Mouse (Mus musculus) adrenal gland, postnatal 14 days (tissue): ENCODE results near the gene Pgpep1l. TPM values are rescaled to one million over a fixed set of nuclear protein-coding genes. Genes with fewer than 3 reads are reported as not detected.
"Not testable (repeated sequence)": the region's sequence is repeated elsewhere in the genome, so short reads cannot be mapped to it uniquely, and the experiment has no call there.

Experiments
- DNase-seq: peaks from one replicate; pipeline ENCODE4 v3.0.0; 2021; ENCODE audit warnings: mixed read lengths
- total RNA-seq: library from RNA; stranded (reverse); gene quantifications from 2 replicates; pipeline ENCODE4 v1.2.3, GENCODE M21; 2021

Pgpep1l gene
- total RNA-seq, 1 experiment from 2014 or later = not detected

- DNase-seq = no peak
Observed at GRCm38 (mm10) chr7:68282304-68283132, 18.5 kb upstream of the Pgpep1l start.

- no peak for DNase-seq
Observed at GRCm38 (mm10) chr7:68281341-68281740, 17.3 kb upstream of the Pgpep1l start.

- DNase-seq = no peak
Observed at GRCm38 (mm10) chr7:68280352-68280869, 16.4 kb upstream of the Pgpep1l start.

- DNase-seq = no peak
Observed at GRCm38 (mm10) chr7:68279481-68279880, 15.4 kb upstream of the Pgpep1l start.

DNA sequence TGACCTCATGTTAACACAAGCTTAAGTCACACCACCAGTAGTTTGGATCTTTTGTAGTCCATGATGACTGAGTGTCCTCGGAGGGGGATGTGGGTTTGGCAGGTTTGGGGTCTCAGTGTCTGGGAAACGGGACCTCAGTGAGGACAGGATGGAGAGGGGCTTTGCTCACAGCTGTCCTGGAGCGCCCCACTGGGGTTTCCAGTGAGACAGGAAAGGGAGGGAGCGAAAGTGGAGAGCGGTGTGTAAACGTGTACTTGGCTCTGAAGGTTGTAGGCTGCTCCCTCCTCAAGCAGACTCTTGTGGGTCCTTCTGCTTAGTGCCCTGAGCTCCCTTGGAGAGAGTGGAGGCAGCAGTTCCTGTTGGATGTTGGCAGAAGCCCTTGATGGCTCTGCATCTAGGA lies 14.9 kb upstream of the Pgpep1l start:
- DNase-seq = no peak

DNA sequence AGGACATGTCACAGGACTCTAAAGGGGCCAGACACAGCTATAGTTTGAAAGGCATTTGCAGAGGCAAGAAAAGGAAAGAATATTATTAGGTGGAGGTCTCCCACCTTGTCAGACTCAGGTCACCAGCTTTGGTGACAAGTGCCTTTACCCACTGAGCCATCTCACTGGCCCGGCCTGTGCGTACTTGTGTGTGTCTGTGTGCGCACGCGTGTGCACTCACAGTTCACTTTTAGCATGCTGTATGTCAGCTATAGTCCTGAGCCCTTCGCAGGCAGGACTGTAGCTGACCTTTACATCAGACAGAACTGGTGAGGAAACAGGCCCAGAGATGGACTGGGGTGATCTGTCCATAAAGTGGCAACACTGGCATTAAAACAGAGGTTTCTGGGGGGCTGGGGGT lies 14.4 kb upstream of the Pgpep1l start:
- DNase-seq = no peak

DNA sequence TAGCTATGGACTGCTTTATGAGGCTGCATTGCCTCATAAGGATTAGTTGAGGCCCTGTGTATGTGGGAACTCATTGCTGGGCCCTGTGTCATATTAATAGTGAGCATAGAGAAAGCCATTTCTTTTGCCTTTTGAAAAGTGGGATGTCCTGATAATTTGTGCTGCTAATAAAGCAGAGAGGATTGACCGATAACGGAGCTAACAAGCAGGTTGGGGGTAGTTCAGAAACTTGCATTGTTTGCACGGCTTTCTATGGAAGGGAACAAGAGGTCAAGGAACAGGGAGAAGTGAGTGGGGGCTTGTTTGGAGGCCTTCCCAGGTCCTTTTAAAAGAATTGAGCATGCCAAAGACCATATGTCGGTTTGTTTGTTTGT lies 13.9 kb upstream of the Pgpep1l start:
- DNase-seq = no peak

- DNase-seq = no peak
Observed at GRCm38 (mm10) chr7:68277054-68277896, 13.2 kb upstream of the Pgpep1l start.

- DNase-seq = peak; percentile 41
Observed at GRCm38 (mm10) chr7:68275838-68276731, 12.1 kb upstream of the Pgpep1l start.

DNA sequence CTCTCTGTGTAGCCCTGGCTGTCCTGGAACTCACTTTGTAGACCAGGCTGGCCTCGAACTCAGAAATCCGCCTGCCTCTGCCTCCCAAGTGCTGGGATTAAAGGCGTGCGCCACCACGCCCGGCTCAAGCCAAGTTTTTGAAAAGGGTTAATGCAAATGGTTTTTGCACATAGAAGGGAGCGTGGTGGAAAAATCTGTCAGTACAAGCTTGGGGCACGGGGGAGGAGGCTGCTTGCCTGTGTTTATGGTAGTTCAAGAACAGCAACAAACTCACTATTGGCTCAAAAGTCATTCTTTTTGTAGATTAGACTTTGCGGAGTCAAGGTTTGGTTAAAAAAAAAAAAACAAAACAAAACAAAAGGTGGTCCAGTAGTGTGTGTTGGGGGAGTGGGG lies 11.4 kb upstream of the Pgpep1l start:
- not testable (repeated sequence) for DNase-seq

DNA sequence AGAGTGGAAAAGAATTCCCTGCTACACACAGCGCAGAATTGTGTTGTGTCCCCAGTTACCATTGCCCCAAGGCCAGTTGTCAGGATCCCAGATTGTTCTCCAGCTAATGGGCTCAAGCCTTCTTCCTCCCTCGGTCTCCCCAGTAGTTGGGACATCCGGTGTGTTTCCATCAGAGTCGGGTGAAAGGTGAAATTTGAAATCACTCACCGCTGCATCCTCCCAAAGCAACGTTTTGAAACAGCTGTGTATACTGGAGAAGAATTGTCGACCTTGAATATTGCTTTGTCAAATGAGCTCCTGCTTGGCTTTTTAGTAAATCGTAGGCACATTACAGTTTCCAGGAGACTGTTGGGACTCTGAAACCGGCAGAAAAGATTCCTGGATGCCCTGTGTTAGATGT lies 10.9 kb upstream of the Pgpep1l start:
- no peak for DNase-seq

GRCm38 (mm10) chr7:68274218-68274617 lies 10.2 kb upstream of the Pgpep1l start:
- DNase-seq = no peak

DNA sequence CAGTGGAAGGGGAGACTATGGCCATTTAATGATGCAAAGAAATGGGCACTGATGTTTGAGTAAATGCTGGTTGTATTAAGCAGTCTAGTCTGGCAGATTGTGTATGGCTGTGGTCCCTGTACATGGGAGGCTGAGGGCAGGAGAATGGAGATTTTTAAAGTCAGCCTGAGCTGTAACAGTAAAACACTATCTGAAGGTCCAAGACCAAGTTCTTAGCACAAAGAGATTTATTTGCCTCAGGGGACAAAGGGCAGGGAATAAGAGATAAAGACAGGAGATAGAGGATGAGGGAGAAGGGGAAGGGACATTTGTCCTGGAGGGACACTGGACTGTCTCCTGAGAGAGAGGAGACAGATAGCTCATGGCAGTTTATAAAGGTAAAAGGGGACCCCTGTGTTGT lies 9.5 kb upstream of the Pgpep1l start, which contains the start of gene Fam169b:
Fam169b (plus strand) TSS at position 325 of the 400 bp plus-strand sequence.
- DNase-seq = no peak

GRCm38 (mm10) chr7:68272607-68273006 lies 8.6 kb upstream of the Pgpep1l start:
- no peak for DNase-seq

DNA sequence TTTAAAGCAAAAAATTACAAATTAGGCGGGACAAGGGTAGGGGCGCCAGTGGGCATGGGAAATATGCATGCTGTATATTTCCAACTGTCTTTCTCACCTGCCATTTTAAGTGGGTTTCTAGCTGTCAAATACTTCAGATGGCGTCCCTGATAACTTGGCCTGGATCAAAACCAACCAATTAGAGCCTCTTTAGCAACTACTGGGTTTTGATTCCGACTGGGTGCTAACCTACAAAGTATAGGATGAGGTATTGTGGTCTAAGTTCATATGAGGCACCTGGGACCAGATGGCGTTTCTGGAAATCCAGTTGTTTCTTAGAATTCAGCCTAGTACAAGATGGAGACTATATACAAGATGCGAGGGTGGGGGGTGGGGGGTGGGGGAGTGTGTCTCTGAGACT lies 7.8 kb upstream of the Pgpep1l start:
- no peak for DNase-seq

- DNase-seq = no peak
Observed at GRCm38 (mm10) chr7:68270551-68270950, 6.5 kb upstream of the Pgpep1l start.

DNA sequence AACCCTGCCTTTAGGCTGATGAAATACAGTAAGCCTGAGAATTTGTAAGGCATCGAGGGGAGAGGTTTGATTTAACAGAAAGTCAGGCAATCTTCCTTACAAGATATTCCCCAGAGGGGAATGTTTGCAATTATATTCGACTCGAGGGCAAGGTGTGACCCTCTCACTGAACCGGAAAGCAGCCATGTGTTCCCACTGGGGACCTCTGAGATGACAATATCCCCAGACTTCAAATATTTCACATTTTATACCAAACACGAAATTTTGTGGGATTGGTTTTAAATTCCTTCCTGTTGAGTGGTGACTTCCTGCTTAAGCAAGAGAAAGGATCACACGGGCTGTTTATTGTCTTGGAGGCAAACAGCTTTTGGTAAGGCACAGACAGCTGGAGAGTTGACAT lies 2.7 kb upstream of the Pgpep1l start:
- DNase-seq = no peak

- DNase-seq = no peak
Observed at GRCm38 (mm10) chr7:68265391-68265790, 1.4 kb upstream of the Pgpep1l start.

DNA sequence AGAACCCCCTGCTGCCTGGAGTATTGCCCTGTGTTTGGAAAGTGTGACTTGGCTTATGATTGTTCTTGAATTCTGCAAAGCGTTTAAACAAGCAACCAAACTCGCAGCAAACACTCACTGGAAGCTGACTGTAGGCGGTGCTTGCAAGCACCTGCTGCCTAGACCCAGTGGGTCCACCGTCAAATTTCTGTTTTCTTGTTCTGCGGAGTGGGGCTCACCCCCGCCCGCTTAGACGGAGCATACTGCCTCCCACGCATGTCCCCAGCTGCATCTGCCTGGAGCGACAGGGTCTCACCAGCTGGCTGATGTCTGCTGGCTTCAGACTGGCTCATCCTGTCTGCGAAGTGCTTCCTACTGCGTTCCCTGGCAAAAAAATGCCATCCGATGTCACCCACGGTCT lies 498 bp upstream of the Pgpep1l start:
- DNase-seq = peak; percentile 57

GRCm38 (mm10) chr7:68263346-68264027 lies 546 bp downstream of the Pgpep1l start:
- DNase-seq = no peak

GRCm38 (mm10) chr7:68262612-68263200 lies 1.3 kb downstream of the Pgpep1l start:
- DNase-seq = no peak
